Mouse (Mus musculus) thymus, adult 18-20 months (tissue): ENCODE results near the gene St3gal5.
"Not testable (repeated sequence)": the region's sequence is repeated elsewhere in the genome, so short reads cannot be mapped to it uniquely, and the experiment has no call there.

Experiments used
- DNase-seq, 2 experiments: peaks; one replicate each; pipeline ENCODE4 v3.0.0; 2022; ENCODE audit warnings: mixed read lengths in 2 of 2

St3gal5 gene

GRCm38 (mm10) chr6:72097181-72097995 lies at the start of gene St3gal5:
St3gal5 (plus strand) TSS chr6:72097592.
- DNase-seq, result peak; percentile 82 to 87

GRCm38 (mm10) chr6:72048643-72049042 lies 48.7 kb upstream of the St3gal5 start:
- DNase-seq, result no peak

- DNase-seq, result no peak
Measured at GRCm38 (mm10) chr6:72049941-72050340, 47.5 kb upstream of the St3gal5 start.

GRCm38 (mm10) chr6:72050827-72051226 lies 46.6 kb upstream of the St3gal5 start:
- no peak for DNase-seq

GRCm38 (mm10) chr6:72051247-72051646 lies 46.1 kb upstream of the St3gal5 start:
- DNase-seq, result no peak

- no peak for DNase-seq
Measured at GRCm38 (mm10) chr6:72051757-72052156, 45.6 kb upstream of the St3gal5 start.

GRCm38 (mm10) chr6:72056548-72056947 lies 40.8 kb upstream of the St3gal5 start:
- no peak for DNase-seq

- no peak for DNase-seq
Measured at GRCm38 (mm10) chr6:72058398-72058889, 38.9 kb upstream of the St3gal5 start.

- DNase-seq, result not testable (repeated sequence)
Measured at GRCm38 (mm10) chr6:72060677-72061076, 36.7 kb upstream of the St3gal5 start.

GRCm38 (mm10) chr6:72063718-72064117 lies 33.7 kb upstream of the St3gal5 start:
- no peak for DNase-seq

- DNase-seq, result no peak
Measured at GRCm38 (mm10) chr6:72065988-72066387, 31.4 kb upstream of the St3gal5 start.

GRCm38 (mm10) chr6:72068436-72068835 lies 29.0 kb upstream of the St3gal5 start:
- no peak for DNase-seq

GRCm38 (mm10) chr6:72071281-72071870 lies 26.0 kb upstream of the St3gal5 start:
- DNase-seq, result no peak

GRCm38 (mm10) chr6:72073781-72074180 lies 23.6 kb upstream of the St3gal5 start:
- DNase-seq, result no peak

- no peak for DNase-seq
Measured at GRCm38 (mm10) chr6:72076512-72076911, 20.9 kb upstream of the St3gal5 start.

- DNase-seq, result no peak
Measured at GRCm38 (mm10) chr6:72078178-72078577, 19.2 kb upstream of the St3gal5 start.

- no peak for DNase-seq
Measured at GRCm38 (mm10) chr6:72081318-72082024, 15.9 kb upstream of the St3gal5 start.

- no peak for DNase-seq
Measured at GRCm38 (mm10) chr6:72087402-72087801, 10.0 kb upstream of the St3gal5 start.

- DNase-seq, result no peak
Measured at GRCm38 (mm10) chr6:72089865-72090264, 7.5 kb upstream of the St3gal5 start.

- DNase-seq, result no peak
Measured at GRCm38 (mm10) chr6:72091007-72091406, 6.4 kb upstream of the St3gal5 start.

GRCm38 (mm10) chr6:72093121-72093520 lies 4.3 kb upstream of the St3gal5 start:
- no peak for DNase-seq

- no peak for DNase-seq
Measured at GRCm38 (mm10) chr6:72096217-72096616, 1.2 kb upstream of the St3gal5 start.

GRCm38 (mm10) chr6:72096669-72097068 lies 723 bp upstream of the St3gal5 start:
- no peak for DNase-seq
